Mouse (Mus musculus): Measurements from ENCODE around the gene Mesp2.

The Mesp2 gene

GRCm38 (mm10) chr7:79861794-79862193 lies 51.3 kb downstream of the Mesp2 start:
- in situ Hi-C loops (cut with MboI, MseI), result no loop called here

Measured in T-helper 1 cell (primary cell).